Mouse (Mus musculus) CD4-positive, CD25-positive, alpha-beta regulatory T cell, adult 4 months (primary cell): ENCODE measurements around the gene Rnf114. TPM values are rescaled to one million over a fixed set of nuclear protein-coding genes. Genes with fewer than 3 reads are reported as not detected.

Experiments used
- polyA plus RNA-seq, 2 experiments: library from polyadenylated mRNA; unstranded; fragments of 100-300 nt; shearing (Covaris generic); gene quantifications; one replicate each; pipeline ENCODE4 v1.2.1; 2017

The Rnf114 gene
- polyA plus RNA-seq, 2 experiments from 2014 or later: 187 to 302 TPM

Other genes with a start within 250 kb of the Rnf114 start
- 1 to 10 TPM; 6.3 to 9.4 TPM for gene B4galt5, start 143.5 kb upstream of the Rnf114 start, polyA plus RNA-seq
- gene Slc9a8, start 70.9 kb upstream of the Rnf114 start, polyA plus RNA-seq: 10 to 100 TPM; 42.4 to 75.1 TPM
- 10 to 100 TPM; 10.5 to 20.9 TPM for gene Spata2, start 242 bp downstream of the Rnf114 start, polyA plus RNA-seq
- gene Snai1, start 45.5 kb downstream of the Rnf114 start, polyA plus RNA-seq: under 1 TPM in 1 of 2 experiments, not detected in 1; 0.27 TPM
- gene Ube2v1, start 139.4 kb downstream of the Rnf114 start, polyA plus RNA-seq: 100 to 1,000 TPM; 373 to 544 TPM
- gene Gm20431, start 168.9 kb downstream of the Rnf114 start, polyA plus RNA-seq: not detected
- 1 to 10 TPM in 1 of 2 experiments, under 1 TPM in 1; 0.70 to 2.7 TPM for gene Cebpb, start 196.3 kb downstream of the Rnf114 start, polyA plus RNA-seq
- gene Tmem189, start 197.2 kb downstream of the Rnf114 start, polyA plus RNA-seq: 10 to 100 TPM; 12.2 to 16.0 TPM